Mouse (Mus musculus) retina, adult 2 months (tissue): ENCODE measurements around the gene Ddx39b.
"Not testable (repeated sequence)": the region's sequence is repeated elsewhere in the genome, so short reads cannot be mapped to it uniquely, and the experiment has no call there.

Experiments
- DNase-seq: peaks from one replicate; pipeline ENCODE4 v3.0.0-alpha.2; 2012; ENCODE audit warnings: low read depth, low spot score

Gene Ddx39b

GRCm38 (mm10) chr17:35219601-35220041, 21.9 kb upstream of the Ddx39b start:
- no peak for DNase-seq

DNA sequence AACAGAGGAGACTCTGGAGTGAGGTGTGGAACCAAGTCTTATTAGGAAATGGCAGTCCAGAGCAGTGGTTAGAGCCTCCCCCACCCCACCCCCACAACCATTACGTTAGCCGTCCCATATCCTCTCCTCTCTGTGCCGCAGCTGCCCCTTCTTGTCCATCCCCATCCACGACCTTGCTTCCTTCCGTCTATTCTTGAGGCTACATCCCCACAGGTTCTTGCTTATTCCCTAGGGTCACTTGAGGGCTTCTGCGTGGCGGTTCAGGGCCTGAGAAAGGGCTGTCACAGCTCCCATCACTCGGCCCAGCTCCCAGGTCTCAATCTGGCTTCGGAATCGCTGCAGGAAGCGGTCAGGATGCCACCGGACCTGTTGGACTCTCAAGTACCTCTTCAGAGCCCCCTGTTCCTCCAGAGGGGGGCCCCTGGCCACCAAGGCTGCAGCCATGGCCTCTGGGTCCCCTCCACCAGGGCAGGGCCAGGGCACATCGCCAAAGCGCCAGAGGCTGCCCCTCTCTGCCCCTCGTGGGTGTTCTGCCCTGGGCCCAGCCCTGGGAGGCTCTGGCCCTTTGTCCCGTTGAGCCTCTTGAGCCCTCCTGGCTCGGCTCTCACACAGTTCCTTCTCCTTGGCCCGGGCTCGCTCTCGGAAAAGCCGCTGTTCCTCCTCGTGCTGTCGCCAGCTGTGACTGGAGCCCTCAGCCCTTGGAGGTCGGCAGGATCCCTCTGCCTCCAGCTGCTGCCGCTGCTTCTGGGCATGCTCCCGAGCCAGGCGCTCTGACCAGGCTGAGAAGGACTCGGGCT, 21.2 kb upstream of the Ddx39b start, which contains the start of gene Gm16181:
Gm16181 (plus strand) TSS at position 679 of the 797 bp plus-strand sequence.
- no peak for DNase-seq

- no peak for DNase-seq
These were observed 19.2 kb upstream of the Ddx39b start for GRCm38 (mm10) chr17:35222299-35222698.

DNA sequence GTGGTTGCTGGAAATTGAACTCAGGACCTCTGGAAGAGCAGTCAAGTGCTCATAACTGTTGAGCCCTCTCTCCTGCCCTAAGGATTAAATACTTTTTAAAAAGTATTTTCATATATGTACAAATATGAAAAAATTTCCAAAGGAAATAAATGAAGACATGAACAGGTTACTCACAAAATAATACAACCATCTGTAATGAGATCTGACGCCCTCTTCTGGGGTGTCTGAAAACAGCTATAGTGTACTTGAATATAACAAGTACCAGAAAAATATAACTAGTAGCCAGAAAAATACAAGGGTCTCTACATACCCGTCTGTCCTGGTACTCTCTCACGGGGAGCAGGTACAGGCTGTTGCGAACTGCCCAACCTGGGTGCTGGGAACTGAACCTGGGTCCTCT, 16.9 kb upstream of the Ddx39b start:
- no peak for DNase-seq

DNA sequence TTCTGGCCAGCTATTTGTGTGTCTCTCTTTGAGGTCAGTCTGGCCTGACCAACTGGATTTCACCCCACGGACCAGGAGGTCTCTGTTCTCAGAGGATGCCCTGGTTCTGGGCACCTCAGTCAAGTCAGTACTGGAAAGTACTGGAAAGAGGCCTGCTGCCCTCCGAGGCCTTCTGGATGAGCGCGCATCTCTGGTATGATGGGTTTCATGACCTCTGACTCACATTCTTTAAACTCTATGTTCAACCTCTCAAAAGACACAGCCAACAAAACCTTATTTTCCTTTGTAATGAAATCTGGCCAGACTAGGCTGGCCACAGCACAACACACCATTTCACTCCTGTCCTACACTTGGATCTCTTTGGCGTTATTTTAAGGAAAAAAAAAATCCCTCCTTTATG, 16.1 kb upstream of the Ddx39b start:
- no peak for DNase-seq

- DNase-seq = no peak
These were observed 14.9 kb upstream of the Ddx39b start for GRCm38 (mm10) chr17:35226561-35227046.

GRCm38 (mm10) chr17:35231022-35231421, 10.5 kb upstream of the Ddx39b start:
- DNase-seq = no peak

DNA sequence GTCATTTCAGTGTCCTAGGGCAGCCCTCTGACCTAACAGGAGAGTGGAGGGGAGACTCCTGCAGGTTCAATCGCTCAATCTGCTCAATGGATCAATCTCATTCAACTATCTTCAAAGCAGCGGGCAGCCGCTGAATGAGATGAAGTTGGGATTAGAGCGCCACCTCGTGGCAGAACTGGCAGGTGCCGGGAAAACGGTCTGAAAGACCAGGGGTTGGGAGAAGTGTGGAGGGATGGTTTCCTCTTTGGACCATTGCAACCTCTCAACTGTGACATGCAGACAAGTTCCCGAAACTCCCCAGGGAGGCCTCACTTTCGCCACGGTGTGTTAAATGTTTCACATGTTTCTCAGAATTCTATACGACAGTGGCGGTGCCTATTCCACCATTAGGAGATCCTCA, 9.5 kb upstream of the Ddx39b start:
- DNase-seq = peak; percentile 50

DNA sequence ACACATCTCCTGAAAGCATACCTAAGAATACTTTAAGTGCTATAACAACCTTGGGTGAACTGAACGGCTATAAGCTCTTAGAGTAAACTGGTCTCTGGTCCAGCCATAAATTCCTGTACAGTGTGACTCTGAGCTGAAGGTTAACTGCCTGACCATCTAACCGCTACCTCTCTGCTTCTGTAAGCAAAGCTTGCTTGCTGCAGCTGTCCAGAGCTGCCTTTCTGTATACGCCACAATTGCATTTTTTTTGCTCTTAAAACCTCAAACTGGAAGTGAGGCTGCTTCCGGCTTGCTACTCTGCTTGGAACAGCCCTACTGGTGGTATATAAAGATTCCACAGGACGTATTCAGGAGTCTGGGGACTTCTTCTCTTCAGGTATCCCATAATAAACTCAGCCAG, 8.9 kb upstream of the Ddx39b start:
- no peak for DNase-seq

DNA sequence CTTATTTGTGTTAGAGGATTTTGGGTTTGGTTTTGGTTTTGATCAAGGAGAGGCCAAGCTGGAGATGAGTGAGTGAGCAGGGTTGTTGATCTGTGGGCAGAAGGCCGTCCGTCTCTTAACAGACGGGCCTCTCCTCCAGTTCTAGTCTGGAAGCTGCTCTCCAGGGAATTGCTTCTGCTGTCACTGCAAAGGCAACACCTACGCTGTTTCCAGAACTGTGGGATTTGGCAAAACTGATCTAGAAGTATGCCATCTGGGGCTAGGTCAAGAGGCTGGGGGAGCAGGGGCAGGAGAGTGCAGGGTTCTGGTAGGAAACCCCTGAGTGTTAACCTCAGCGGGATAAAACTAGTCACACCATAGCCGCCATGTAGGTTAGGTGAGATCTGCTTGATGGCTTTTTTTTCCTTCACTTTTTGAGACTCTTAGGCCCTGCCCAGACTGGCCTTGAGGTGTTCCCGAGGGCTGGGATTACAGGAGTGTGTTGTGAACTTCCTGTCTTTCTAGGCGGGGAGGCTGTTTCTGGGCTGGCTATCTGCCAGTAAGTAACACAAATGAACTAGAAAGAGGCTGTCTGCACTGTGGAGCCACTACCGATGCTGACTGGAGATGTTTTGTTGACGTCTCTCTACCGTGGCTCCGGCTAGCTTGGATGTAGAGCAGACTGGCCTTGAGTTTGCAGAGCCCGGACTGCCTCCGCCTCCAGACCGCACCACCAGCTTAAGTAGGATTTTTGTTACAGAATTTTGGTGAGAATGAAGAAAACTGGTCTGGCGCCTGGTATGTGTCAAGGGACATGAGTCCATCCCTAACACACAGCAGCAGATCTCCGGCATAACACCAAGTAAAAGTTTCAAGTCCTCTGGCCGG, 8.2 kb upstream of the Ddx39b start, which contains the start of gene Atp6v1g2:
Atp6v1g2 (plus strand) TSS at position 547 of the 867 bp plus-strand sequence.
- no peak for DNase-seq

GRCm38 (mm10) chr17:35234090-35234489, 7.5 kb upstream of the Ddx39b start:
- DNase-seq = not testable (repeated sequence)

GRCm38 (mm10) chr17:35234903-35235302, 6.6 kb upstream of the Ddx39b start:
- no peak for DNase-seq

- peak; percentile 88 for DNase-seq
These were observed 5.7 kb upstream of the Ddx39b start, which contains the start of gene Nfkbil1 for GRCm38 (mm10) chr17:35235614-35236389. Gene Nfkbil1, minus strand, starts transcription at chr17:35235792.

GRCm38 (mm10) chr17:35236390-35236746, 5.2 kb upstream of the Ddx39b start:
- peak; percentile 71 for DNase-seq

DNA sequence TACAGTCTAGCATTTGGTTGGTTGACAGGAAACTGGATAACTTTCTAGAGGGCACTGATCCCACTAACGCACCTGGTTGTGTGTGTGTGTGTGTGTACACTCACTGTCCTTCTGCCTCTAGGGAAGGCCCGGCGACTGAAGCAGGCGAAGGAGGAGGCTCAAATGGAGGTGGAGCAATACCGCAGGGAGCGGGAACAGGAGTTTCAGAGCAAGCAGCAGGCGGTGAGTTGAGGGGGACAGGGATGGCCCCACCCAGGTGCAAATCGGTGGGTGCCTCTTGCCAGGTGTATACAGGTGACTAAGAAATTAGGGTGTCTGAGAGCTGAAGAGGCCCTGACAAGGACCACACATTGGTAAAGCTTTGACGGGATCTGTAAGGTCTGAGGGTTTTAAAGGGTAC, 4.5 kb upstream of the Ddx39b start:
- no peak for DNase-seq

DNA sequence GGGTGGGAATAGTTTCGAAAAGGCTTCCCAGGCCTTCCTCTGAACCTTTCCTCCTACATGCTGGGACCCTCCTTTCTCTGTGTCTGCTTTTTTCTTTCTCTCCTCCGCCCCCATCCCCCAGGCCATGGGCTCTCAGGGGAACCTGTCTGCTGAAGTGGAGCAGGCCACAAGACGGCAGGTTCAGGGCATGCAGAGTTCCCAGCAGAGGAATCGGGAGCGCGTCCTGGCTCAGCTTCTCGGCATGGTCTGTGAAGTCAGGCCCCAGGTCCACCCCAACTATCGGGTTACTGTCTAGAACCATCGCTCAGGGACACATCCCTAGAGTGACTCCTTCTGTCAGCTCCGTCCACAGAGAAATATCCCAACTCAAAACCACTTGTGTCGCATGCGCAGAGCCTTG, 4.0 kb upstream of the Ddx39b start:
- DNase-seq = no peak

GRCm38 (mm10) chr17:35239700-35240099, 1.8 kb upstream of the Ddx39b start:
- no peak for DNase-seq

GRCm38 (mm10) chr17:35240384-35241304, 902 bp upstream of the Ddx39b start:
- DNase-seq = no peak

DNA sequence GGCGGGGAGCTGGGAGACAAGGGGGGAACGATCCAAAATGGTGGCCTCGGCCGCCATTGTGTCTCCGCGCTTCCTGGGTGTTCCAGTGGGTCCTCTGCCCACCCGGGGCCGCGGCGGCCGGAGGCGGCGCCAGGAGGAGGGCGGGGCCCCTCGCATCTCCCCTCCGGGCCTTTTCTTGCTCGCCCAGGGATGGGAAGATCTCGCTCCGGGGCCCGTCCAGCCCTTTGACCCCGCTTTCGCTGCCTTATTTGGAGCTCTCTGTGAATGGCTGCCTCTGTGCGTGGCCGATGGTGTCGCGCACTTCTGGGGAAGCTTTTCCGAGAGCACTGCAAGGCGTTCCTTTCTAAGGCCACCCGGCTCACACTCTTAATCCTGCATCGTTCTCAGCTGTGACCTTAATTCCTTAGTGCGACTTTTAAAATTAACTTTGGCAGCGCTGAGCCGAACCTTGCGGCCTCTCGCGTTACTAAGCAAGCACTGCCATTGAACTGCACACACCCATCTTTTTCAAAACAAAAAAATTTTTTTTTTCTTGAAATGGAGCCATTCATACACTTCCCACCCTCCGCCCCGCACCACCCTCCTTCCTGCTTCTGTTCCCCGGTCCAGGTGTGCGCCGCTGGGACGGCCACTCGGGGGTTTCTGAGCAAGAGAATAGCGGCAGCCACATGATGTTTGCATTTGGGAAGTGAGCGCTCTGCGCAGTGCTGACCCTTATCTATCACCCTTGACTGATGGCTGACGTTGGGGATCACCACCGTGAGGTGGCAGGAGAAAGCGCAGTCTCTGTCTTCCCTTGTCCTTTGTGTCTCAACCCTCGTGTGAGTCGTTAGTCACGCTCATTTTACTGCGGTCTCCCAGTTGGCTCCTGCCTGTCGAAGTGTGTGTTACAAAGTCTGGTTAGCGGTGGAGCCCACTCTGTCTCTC, 732 bp downstream of the Ddx39b start:
- peak; percentile 72 for DNase-seq
